ENCODE assay signal across 9 mouse cellular contexts in the genomic region with DNA sequence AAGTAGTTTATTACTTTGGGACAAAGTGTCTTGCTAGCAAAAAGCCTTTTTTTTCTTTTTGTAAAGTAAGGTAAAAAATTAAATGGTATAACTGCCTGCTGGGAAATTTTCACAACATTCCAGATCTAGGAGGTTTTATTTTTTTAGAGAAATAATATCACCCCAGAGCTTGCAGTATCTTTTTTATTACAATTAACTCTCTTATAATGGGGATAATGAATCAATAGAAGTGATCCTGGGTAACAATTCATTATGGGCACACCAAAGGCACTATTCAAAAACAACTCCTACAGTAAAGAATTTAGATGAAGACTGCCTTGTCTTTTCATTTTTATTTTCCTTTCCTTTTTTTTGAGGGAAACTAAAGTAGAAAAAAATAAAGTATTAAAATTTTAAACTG. TPM values are rescaled to one million over a fixed set of nuclear protein-coding genes. Genes with fewer than 3 reads are reported as not detected.
DNase-seq lines count a peak whose midpoint lies in the region; ATAC-seq lines count a peak whose summit lies in the region.
"Had no signal": no experiment of that assay in that cellular context is flagged by ENCODE, and none has a peak within 500 bp of the region (broad histone marks: within the 10 kb centered on the region; RNA-seq: fewer than 3 reads in every experiment).

No protein-coding gene starts in this region.

- H3K9ac ChIP-seq in heart, embryonic 13.5 days, result no peak overlapping the region
- H3K9ac ChIP-seq in heart, embryonic 11.5 days (ENCODE audit: low read depth, low read length), result no peak overlapping the region
- no peak overlapping the region for H3K9ac ChIP-seq in hindbrain, embryonic 14.5 days
- H3K9ac ChIP-seq in neural tube, embryonic 14.5 days (replicated peaks; ENCODE audit: low read depth, low read length), result no peak overlapping the region

- no peak for DNase-seq in hindbrain, embryonic 14.5 days (ENCODE audit: low spot score)
- no peak for DNase-seq in yolk sac, embryonic 10.5 days (ENCODE audit: low spot score)

- peaks cover 28% of the 10 kb centered on the region for H3K4me1 ChIP-seq in heart, embryonic 13.5 days
- H3K4me1 ChIP-seq in heart, embryonic 11.5 days (ENCODE audit: control insufficient read depth, insufficient read depth, low read length), result 0 out of 2 replicates have a peak, but pooled peaks cover 4% of the 10 kb centered on the region
- H3K4me1 ChIP-seq in megakaryocyte, embryonic 14.5 days, result peaks cover 32% of the 10 kb centered on the region
- peaks cover 21% of the 10 kb centered on the region for H3K4me1 ChIP-seq in hindbrain, embryonic 14.5 days (replicated peaks; ENCODE audit: control insufficient read depth, insufficient read depth, low read length)
- H3K4me1 ChIP-seq in neural tube, embryonic 14.5 days (ENCODE audit: control insufficient read depth, insufficient read depth, low read length), result peaks cover 17% of the 10 kb centered on the region; the same call in 1 of the 2 replicates

- no peaks in the 10 kb centered on the region for H3K27me3 ChIP-seq in heart, embryonic 13.5 days (replicated peaks)
- H3K27me3 ChIP-seq in heart, embryonic 11.5 days (ENCODE audit: control insufficient read depth, insufficient read depth, low read length), result no peaks in the 10 kb centered on the region
- no peaks in the 10 kb centered on the region for H3K27me3 ChIP-seq in megakaryocyte, embryonic 14.5 days (replicated peaks)
- no peaks in the 10 kb centered on the region for H3K27me3 ChIP-seq in hindbrain, embryonic 14.5 days (ENCODE audit: control insufficient read depth, insufficient read depth, low read length)
- H3K27me3 ChIP-seq in neural tube, embryonic 14.5 days (ENCODE audit: control insufficient read depth, insufficient read depth, low read length), result no peaks in the 10 kb centered on the region
- H3K27me3 ChIP-seq: heart, embryonic 15.5 days had no signal

- H3K27ac ChIP-seq in heart, embryonic 13.5 days (replicated peaks), result no peak overlapping the region
- no peak overlapping the region for H3K27ac ChIP-seq in heart, embryonic 11.5 days (ENCODE audit: low read depth, low read length)
- H3K27ac ChIP-seq in hindbrain, embryonic 14.5 days, result no peak overlapping the region
- H3K27ac ChIP-seq in neural tube, embryonic 14.5 days (ENCODE audit: low read depth, low read length), result no peak overlapping the region

- peak overlapping the region; percentile 78 for H3K4me2 ChIP-seq in heart, embryonic 13.5 days
- no peak overlapping the region for H3K4me2 ChIP-seq in heart, embryonic 11.5 days
- peak overlapping the region; percentile 77 for H3K4me2 ChIP-seq in hindbrain, embryonic 14.5 days (replicated peaks)
- H3K4me2 ChIP-seq in neural tube, embryonic 14.5 days (ENCODE audit: low read depth, low read length), result peak overlapping the region; percentile 66; the same call in 1 of the 2 replicates

- H3K9me3 ChIP-seq in heart, embryonic 13.5 days, result no peaks in the 10 kb centered on the region
- H3K9me3 ChIP-seq in heart, embryonic 11.5 days (replicated peaks; ENCODE audit: control insufficient read depth, low read length), result no peaks in the 10 kb centered on the region
- H3K9me3 ChIP-seq in megakaryocyte, embryonic 14.5 days, result no peaks in the 10 kb centered on the region
- H3K9me3 ChIP-seq in hindbrain, embryonic 14.5 days (ENCODE audit: control insufficient read depth, low read length), result no peaks in the 10 kb centered on the region
- no peaks in the 10 kb centered on the region for H3K9me3 ChIP-seq in neural tube, embryonic 14.5 days (ENCODE audit: control insufficient read depth, low read length)
- H3K9me3 ChIP-seq: heart, embryonic 15.5 days had no signal

- no peak for ATAC-seq in heart, embryonic 13.5 days (ENCODE audit: extremely low read depth, insufficient number of reproducible peaks, low FRiP score, low TSS enrichment)
- ATAC-seq in heart, embryonic 11.5 days (replicated peaks; ENCODE audit: insufficient number of reproducible peaks, low FRiP score, low TSS enrichment), result no peak
- no peak for ATAC-seq in megakaryocyte, adult 5-6 weeks (ENCODE audit: poor library complexity, severe bottlenecking)
- no peak for ATAC-seq in hindbrain, embryonic 14.5 days (ENCODE audit: low FRiP score)
- ATAC-seq in neural tube, embryonic 14.5 days (ENCODE audit: low read depth), result no peak
- no peak for ATAC-seq in megakaryocyte-erythroid progenitor cell, adult 5-6 weeks (replicated peaks; ENCODE audit: low FRiP score, low TSS enrichment, poor library complexity, severe bottlenecking)

- peak overlapping the region; percentile 97 for H3K4me3 ChIP-seq in heart, embryonic 13.5 days
- H3K4me3 ChIP-seq in heart, embryonic 11.5 days (ENCODE audit: low read depth, low read length), result no peak overlapping the region
- peak overlapping the region; percentile 97 for H3K4me3 ChIP-seq in megakaryocyte, embryonic 14.5 days (replicated peaks)
- H3K4me3 ChIP-seq in hindbrain, embryonic 14.5 days (replicated peaks; ENCODE audit: low read length), result peak overlapping the region; percentile 94
- peak overlapping the region; percentile 98; the same call in 1 of the 2 replicates for H3K4me3 ChIP-seq in neural tube, embryonic 14.5 days (ENCODE audit: low read depth, low read length)

- H3K36me3 ChIP-seq in heart, embryonic 13.5 days, result peaks cover 10% of the 10 kb centered on the region
- H3K36me3 ChIP-seq in heart, embryonic 11.5 days (ENCODE audit: control insufficient read depth, insufficient read depth, low read length), result 0 out of 2 replicates have a peak, but pooled peaks cover 3% of the 10 kb centered on the region
- peaks cover 25% of the 10 kb centered on the region for H3K36me3 ChIP-seq in megakaryocyte, embryonic 14.5 days (replicated peaks; ENCODE audit: low read length)
- H3K36me3 ChIP-seq in hindbrain, embryonic 14.5 days (replicated peaks; ENCODE audit: control insufficient read depth, insufficient read depth), result no peaks in the 10 kb centered on the region
- no peaks in the 10 kb centered on the region for H3K36me3 ChIP-seq in neural tube, embryonic 14.5 days (ENCODE audit: control insufficient read depth, insufficient read depth, low read length)
- H3K36me3 ChIP-seq: heart, embryonic 15.5 days had no signal

RNA-seq across cellular contexts. Expression of a gene that starts 2.0 kb away (rescaled TPM):
- polyA plus RNA-seq in heart, embryonic 13.5 days (2015; fragmentation: Nextera tagmentation; extraction: Ambion mirVana), result 56.7 and 60.7 TPM in 2 replicates
- 48.5 and 54.2 TPM in 2 replicates for polyA plus RNA-seq in heart, embryonic 11.5 days (2014; fragmentation: Nextera tagmentation; extraction: Ambion mirVana)
- 295 and 641 TPM in 2 replicates for polyA plus RNA-seq in megakaryocyte, embryonic 14.5 days (2012; ENCODE audit: insufficient read depth, low replicate concordance)
- 129 and 142 TPM in 2 replicates for total RNA-seq in megakaryocyte, adult 5-6 weeks (2015)
- 128 and 135 TPM in 2 replicates for total RNA-seq in megakaryocyte, adult 5-6 weeks (2017)
- 112 and 120 TPM in 2 replicates for polyA plus RNA-seq in hindbrain, embryonic 14.5 days (2014; fragmentation: Nextera tagmentation; extraction: Ambion mirVana)
- 91.9 and 99.9 TPM in 2 replicates for polyA plus RNA-seq in neural tube, embryonic 14.5 days (2014; fragmentation: Nextera tagmentation; extraction: Ambion mirVana)
- 40.9 and 53.2 TPM in 2 replicates for total RNA-seq in megakaryocyte-erythroid progenitor cell, adult 5-6 weeks (2014; fragmentation: Nextera tagmentation)
- total RNA-seq in megakaryocyte-erythroid progenitor cell, adult 5-6 weeks (2017), result 55.1 and 85.9 TPM in 2 replicates
